Mouse (Mus musculus) adrenal gland, adult 18-20 months (tissue): ENCODE measurements around the gene Lefty1. TPM values are rescaled to one million over a fixed set of nuclear protein-coding genes. Genes with fewer than 3 reads are reported as not detected.
"Not testable (repeated sequence)": the region's sequence is repeated elsewhere in the genome, so short reads cannot be mapped to it uniquely, and the experiment has no call there.

Experiments used
- DNase-seq, 2 experiments: peaks; one replicate each; pipeline ENCODE4 v3.0.0; 2021 to 2022; ENCODE audit warnings: low spot score in 2 of 2
- total RNA-seq, 2 experiments: library from RNA; stranded (reverse); gene quantifications; 1 replicate in 1 of 2; 2 replicates in 1 of 2; pipeline ENCODE4 v1.2.3; 2021

Lefty1 gene
- total RNA-seq, 2 experiments from 2014 or later = 3.3 to 5.7 TPM

GRCm38 (mm10) chr1:180919686-180920085, 15.1 kb upstream of the Lefty1 start:
- DNase-seq = peak; percentile 37 to 61

- DNase-seq = no peak
Observed at GRCm38 (mm10) chr1:180922273-180923048, 12.4 kb upstream of the Lefty1 start.

- no peak for DNase-seq
Observed at GRCm38 (mm10) chr1:180924737-180925136, 10.1 kb upstream of the Lefty1 start.

- DNase-seq = no peak
Observed at GRCm38 (mm10) chr1:180926286-180926685, 8.5 kb upstream of the Lefty1 start.

- no peak for DNase-seq
Observed at GRCm38 (mm10) chr1:180929599-180929998, 5.2 kb upstream of the Lefty1 start.

- DNase-seq = no peak
Observed at GRCm38 (mm10) chr1:180931106-180931505, 3.7 kb upstream of the Lefty1 start.

- no peak for DNase-seq
Observed at GRCm38 (mm10) chr1:180933659-180934058, 1.2 kb upstream of the Lefty1 start.

GRCm38 (mm10) chr1:180936610-180937398, 2.0 kb downstream of the Lefty1 start:
- DNase-seq = peak; percentile 40 to 42

GRCm38 (mm10) chr1:180937631-180938030, 2.8 kb downstream of the Lefty1 start:
- not testable (repeated sequence) for DNase-seq

GRCm38 (mm10) chr1:180938781-180939180, 4.0 kb downstream of the Lefty1 start:
- not testable (repeated sequence) for DNase-seq

GRCm38 (mm10) chr1:180940776-180941460, 6.1 kb downstream of the Lefty1 start:
- no peak for DNase-seq

- no peak for DNase-seq
Observed at GRCm38 (mm10) chr1:180941726-180942125, 6.9 kb downstream of the Lefty1 start.

GRCm38 (mm10) chr1:180942166-180943031, 7.6 kb downstream of the Lefty1 start, which contains the start of gene Tmem63a:
Gene Tmem63a (plus strand): TSS chr1:180942344.
- DNase-seq = peak; percentile 76 to 79

GRCm38 (mm10) chr1:180943032-180943644, 8.3 kb downstream of the Lefty1 start:
- no peak for DNase-seq

- peak in 1 of 2 experiments; percentile 30 for DNase-seq
Observed at GRCm38 (mm10) chr1:180943896-180944295, 9.1 kb downstream of the Lefty1 start.

- peak in 1 of 2 experiments; percentile 36 for DNase-seq
Observed at GRCm38 (mm10) chr1:180944553-180944952, 9.7 kb downstream of the Lefty1 start.

- peak in 1 of 2 experiments; percentile 37 for DNase-seq
Observed at GRCm38 (mm10) chr1:180945001-180945980, 10.5 kb downstream of the Lefty1 start.

GRCm38 (mm10) chr1:180946448-180946847, 11.6 kb downstream of the Lefty1 start:
- DNase-seq = peak in 1 of 2 experiments; percentile 66
